Mouse (Mus musculus) adrenal gland, adult (tissue): ENCODE results near the gene Tmem274.

Experiments used
- DNase-seq, 2 experiments: peaks; one replicate each; pipeline ENCODE4 v3.0.0; 2022 to 2023; ENCODE audit warnings: low spot score in 1 of 2; ENCODE audit not compliant: inconsistent age in 2 of 2

Gene Tmem274

GRCm38 (mm10) chr4:149521258-149521657 lies 44.1 kb downstream of the Tmem274 start:
- DNase-seq, result no peak

GRCm38 (mm10) chr4:149523961-149524360 lies 46.8 kb downstream of the Tmem274 start:
- peak; percentile 64 to 83 for DNase-seq

GRCm38 (mm10) chr4:149525170-149525569 lies 48.0 kb downstream of the Tmem274 start:
- no peak for DNase-seq

- peak in 1 of 2 experiments; percentile 48 for DNase-seq
Observed at GRCm38 (mm10) chr4:149525811-149526210, 48.6 kb downstream of the Tmem274 start.

GRCm38 (mm10) chr4:149526330-149526729 lies 49.2 kb downstream of the Tmem274 start:
- peak in 1 of 2 experiments; percentile 58 for DNase-seq

- DNase-seq, result no peak
Observed at GRCm38 (mm10) chr4:149527621-149528354, 50.6 kb downstream of the Tmem274 start.

- no peak for DNase-seq
Observed at GRCm38 (mm10) chr4:149529691-149530090, 52.5 kb downstream of the Tmem274 start.
